Mouse (Mus musculus) kidney, postnatal 10 days (tissue): Measurements from ENCODE around the gene Hemk1.

Experiments
- DNase-seq: peaks from one replicate; pipeline ENCODE4 v3.0.0; 2021; ENCODE audit warnings: mixed read lengths

Gene Hemk1

DNA sequence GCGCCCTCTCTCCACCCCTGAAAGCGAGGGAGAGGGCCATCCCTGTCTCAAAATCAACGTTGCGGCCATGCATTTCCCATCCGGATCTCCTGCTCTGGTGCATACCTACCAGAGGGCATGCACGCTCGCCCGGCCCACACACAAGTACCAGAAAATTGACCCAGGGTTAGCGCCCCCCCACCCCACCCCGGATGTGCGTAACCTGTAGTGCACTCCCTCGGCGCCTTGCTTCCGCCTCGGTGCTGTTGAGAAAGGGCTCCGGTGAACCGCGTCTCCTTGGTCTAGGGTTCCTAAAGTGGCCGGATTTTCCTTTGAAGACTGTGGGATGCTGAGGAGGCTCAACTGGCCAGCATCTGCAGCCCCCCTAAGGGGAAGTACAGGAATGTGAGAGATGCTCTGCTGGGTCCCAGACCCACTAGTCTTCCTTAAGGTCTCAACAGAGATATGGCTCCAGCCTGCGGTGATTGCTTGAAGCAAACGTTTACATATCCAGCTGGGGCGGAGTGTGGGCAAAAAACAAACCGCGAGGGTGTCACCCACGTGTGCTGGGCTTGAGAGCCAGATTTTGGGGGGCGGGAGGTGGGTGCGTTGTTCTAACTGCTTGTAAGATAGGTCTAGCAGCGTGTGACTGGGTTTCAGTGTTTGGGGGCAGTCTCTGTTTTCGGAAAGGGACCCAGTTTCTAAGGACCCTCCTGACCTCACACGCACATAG lies at the start of gene Hemk1:
Gene Hemk1 (minus strand): TSS at position 179 of the 712 bp plus-strand sequence.
- peak; percentile 86 for DNase-seq

DNA sequence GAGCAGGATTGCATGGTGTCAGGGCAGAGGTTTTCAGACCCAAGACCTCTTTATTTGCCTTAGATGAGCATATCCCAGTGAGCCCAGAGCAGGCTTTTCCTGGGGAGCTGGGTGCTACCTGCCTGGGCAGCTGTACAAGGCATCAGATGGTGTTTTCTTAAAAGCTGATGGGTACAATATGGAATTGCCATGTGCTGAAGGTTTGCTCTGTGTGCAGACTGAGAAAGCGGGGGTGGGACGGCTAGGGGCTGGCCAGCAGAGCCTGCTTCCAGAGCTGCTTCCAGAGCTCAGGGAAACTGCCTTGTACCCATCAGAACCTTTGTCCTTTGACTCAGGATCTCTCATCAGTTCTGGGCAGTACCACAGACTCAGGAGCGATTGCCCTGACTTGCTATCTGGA lies 49.6 kb upstream of the Hemk1 start:
- DNase-seq, result no peak

DNA sequence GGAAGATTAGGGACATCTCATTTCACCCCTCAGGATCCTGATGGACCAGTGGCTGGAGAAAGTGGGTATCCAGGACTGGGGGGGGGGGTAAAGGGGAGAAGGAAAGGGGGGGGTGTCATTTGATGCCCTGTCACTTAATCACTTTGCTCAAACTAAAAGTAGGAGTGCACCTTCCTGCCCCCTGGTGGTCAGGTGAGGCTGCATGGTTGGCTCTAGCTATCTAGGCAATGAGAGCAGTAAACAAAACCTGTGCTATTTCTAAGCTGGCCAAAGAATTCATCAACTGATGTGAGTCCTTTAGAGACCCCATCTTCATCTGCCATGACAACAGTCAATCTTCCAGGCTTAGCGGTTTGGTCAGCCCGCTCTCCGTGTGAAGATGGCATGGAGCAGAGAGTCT lies 48.6 kb upstream of the Hemk1 start:
- peak; percentile 68 for DNase-seq

DNA sequence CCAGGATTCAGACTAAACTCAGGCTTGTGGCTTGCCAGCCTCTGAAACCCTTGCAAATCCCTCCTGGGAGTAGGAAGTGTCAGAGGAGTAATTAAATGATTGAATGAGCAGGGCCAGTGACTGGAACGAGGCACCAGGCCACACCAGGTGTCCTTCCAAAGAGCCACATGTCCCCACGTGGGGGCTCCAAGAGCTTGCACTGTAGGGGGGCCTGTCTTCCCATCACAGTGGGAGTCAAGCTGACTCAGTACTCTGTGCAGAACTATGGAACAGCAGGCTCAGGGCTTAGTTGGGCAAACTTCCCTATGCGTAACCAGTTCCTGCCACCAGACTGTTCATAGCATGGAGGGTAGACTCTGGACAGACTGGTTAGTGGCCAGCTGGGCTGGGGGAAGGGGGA lies 46.2 kb upstream of the Hemk1 start:
- DNase-seq, result no peak

DNA sequence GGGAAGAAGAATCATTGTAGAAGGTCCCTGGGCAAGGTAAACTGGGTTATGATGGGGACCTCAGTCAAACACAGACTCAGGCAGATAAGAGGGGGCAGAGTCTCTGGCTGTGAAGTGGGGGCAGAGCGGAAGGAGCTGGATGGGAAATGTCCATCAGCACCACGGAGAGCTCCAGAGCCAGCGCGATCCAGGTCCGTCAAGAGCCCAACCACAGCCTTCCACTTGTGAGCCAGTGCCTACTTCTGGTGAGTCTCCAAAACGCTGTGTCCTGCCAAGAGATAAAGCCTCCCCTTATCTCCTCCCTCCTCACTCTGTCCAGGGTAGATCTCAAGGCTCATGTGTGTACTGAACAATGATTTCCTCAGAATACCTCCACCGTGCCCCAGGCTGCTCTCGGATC lies 43.6 kb upstream of the Hemk1 start:
- DNase-seq, result peak; percentile 75

DNA sequence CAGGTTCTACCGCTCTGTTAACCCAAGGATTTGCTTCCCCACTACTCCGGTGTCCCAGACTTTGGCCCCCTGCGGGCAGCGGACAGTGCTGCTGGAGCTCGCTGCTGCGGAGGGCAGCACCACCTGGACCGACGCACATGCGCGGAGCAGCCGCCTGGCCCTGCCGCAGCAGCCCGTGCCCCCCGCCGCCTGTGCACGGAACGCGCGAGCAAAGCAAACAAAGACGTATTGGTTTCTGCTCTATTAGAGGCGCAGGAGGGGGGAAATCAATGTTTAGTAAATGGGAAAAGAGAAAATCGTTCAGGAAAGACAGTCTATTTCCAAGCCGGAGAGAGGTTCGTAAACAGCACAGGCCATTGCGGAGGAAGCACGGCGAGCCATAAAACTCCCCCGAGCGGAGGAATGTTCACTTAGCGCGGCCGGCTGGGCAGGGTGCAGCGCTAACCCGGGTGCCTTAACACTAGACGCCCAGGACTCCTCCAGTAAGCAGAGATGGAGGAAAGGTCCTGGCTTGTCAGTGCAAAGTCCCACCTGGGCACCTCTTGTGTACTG lies 39.9 kb upstream of the Hemk1 start:
- peak; percentile 49 for DNase-seq

DNA sequence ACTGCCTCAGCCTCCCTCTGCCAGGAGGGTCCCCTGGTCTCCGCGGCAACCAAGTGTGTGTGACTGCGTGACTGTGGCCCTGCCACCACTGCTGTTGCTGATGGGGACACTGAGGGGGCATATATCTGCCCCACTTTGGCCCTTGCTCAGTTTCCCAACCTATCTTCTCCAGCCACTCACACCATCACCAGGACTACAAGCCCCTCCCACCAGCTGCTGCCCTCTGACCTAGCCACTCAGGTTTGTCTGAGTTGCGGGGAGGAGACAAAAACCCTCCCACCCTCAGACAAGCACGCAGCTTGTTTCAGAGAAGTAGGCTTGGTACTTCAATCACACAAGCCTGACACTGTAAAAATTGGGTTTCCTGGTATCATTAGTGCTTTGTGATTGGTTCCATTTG lies 37.3 kb upstream of the Hemk1 start:
- DNase-seq, result no peak

DNA sequence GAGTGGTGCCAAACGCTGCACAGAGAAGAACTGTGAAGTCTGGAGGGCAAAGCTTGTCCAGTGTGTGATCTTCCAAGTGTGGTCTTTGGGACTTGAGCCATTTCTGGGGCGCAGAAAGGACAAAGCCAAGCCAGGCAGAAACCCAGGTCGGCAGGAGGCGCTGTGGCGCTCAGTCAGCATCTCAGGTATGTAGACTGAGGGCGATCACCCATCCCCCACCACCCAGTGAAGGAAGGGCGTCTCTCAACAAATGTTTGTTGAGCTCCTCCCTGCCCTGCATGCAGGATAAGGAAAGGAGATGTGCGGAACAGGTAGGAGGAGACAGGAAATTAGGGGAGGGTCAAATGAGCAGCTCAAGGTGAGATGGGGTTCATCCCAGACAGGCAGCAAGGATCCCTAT lies 36.5 kb upstream of the Hemk1 start:
- peak; percentile 61 for DNase-seq

DNA sequence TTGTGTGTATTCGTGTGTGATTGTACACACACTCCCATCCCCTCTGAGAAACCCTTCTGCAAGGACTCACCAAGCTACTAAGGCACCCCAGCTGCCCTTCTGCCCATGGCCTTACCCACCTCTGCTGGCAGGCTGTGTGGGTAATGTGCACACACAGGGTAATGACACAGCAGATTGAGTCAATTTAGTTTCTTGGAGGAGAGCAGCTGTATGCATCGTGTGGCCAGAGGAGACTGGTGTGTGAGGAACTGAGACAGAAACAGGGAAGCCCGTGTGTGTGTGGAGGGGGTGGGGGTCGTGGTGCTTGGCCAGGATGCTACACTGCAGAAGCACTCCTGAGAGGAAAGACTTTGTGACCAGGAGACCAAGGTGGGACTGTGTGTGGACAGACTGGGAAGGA lies 34.3 kb upstream of the Hemk1 start:
- DNase-seq, result no peak

DNA sequence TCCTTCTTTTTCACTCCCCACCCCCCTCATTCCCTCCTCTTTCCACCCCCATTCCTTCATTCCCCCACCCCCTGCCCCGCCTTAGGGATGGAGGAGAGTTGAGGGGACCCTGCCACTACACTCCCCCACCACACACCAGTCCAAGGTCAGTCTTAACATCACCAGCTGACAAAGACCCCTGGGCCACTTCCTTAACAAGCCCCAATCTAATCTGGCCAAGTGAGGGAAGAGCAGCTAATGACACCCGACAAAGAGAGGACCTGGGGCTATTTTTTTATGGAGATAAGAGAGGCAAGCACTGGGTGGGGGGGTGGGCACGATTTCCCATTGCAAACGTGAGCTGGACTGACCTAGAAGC lies 31.9 kb upstream of the Hemk1 start:
- DNase-seq, result no peak

DNA sequence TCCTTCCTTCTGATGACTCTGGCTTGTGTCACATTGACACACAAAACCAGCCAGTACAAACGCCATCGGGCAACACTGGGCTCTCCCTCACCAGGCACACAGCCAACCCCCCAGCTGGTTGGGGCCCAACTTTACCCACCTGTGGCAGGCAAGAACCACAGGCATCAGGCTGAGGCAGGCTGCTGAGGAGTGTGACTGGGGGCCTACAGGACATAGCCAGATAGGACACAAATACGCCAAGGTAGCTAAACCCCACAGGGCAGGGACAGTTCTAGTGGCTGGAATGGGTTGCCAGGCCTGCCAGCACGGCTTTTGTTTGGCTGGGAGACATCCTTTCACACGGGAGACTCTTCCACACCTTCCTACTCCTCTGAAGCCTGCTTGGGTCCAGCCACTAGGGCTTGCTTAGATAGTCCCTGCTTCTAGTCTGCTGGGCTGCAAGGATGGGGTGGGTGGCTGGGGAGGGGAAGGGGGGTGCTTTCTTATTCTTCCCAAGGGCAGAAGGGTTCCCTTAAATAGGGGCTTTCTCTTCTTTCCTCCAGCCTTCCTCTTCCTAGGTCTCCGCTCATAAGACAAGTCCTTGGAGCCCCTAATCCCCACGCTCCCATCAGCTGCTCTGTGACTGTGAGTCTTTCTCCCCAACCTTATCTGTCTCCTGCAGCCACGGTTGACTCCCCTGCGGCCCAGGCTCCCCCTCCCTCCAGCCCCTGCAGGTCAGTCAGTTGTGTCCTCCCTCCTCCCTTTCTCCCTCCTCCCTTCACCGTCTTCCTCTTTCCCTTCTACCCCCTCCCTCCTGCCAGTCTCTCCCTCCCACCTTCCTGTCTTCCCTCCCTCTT lies 31.3 kb upstream of the Hemk1 start:
- no peak for DNase-seq

DNA sequence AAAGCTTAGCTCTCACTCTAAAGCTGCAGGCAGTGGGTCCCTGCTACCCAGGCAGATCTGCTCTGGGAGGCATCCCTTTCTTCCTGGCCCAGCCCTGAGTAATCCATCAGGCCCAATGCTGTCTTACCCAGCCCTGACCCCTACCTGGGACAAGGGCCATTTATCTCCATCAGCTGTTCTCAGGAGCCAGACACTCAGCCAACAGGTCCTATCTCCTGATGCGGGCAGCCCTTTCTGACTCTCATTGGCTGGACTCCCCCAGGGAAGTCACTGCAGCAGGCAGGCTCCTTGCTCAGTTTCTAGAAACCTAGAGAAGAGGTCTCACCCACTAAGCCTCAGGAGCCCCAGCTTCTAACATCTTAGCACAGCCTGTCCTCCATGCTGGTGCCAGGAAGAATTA lies 30.2 kb upstream of the Hemk1 start:
- no peak for DNase-seq

DNA sequence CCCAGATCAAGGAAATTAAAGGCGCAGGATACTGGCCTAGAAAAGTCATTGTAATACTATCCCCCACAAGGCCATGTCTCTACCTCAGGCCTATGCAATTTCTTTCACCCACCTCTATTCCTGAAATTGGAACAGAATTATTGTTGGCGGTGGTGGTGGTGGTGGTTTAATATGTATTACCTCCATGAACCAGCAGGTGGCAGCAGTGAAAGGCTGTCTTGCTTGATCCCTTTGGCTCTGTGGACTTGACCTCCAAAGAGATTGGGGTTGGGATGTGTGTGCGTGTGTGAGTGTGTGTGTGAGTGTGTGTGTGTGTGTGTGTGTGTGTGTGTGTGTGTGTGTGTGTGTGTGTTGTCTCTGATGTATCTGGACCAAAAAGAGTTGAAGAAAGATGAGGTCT lies 28.5 kb upstream of the Hemk1 start:
- peak; percentile 72 for DNase-seq

DNA sequence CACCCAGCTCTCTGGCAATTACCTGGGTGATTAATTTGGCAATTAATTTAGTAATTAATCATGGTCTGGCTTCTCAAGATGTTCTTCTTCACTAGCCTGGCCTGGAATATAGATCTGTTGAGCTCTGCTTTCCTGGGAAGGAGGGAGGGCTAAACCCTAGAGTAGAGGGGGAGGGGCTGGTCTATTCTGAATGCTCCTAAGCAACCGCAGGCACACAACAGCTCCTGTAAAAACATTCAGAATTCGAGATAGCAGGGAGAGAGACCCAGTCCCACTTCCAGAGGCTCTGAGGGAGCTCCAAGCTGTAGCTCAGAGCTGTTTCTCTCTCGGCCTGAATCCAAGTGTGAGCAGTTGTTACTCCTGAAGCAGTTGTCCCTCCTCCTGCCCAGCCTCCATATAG lies 22.8 kb upstream of the Hemk1 start:
- DNase-seq, result no peak

DNA sequence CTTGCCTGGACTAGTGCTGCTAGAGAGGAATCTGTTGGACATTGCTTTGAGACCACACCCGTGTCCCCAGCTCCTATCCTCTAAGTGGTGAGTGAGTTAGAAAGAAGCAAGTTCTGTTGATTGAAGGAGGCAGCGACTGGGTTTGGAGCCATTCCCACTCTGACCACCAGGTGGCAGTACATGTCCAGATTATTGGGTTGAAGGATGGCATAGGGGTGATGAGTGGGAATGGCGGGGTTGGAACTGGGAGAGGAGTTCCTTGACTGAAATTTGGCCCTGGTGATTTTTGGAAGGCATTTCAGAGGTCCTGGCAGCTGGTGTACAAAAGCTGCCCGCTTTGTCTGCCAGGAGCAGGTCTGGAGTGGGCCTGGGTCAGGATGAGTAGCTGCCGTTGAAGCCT lies 19.5 kb upstream of the Hemk1 start:
- DNase-seq, result peak; percentile 87

DNA sequence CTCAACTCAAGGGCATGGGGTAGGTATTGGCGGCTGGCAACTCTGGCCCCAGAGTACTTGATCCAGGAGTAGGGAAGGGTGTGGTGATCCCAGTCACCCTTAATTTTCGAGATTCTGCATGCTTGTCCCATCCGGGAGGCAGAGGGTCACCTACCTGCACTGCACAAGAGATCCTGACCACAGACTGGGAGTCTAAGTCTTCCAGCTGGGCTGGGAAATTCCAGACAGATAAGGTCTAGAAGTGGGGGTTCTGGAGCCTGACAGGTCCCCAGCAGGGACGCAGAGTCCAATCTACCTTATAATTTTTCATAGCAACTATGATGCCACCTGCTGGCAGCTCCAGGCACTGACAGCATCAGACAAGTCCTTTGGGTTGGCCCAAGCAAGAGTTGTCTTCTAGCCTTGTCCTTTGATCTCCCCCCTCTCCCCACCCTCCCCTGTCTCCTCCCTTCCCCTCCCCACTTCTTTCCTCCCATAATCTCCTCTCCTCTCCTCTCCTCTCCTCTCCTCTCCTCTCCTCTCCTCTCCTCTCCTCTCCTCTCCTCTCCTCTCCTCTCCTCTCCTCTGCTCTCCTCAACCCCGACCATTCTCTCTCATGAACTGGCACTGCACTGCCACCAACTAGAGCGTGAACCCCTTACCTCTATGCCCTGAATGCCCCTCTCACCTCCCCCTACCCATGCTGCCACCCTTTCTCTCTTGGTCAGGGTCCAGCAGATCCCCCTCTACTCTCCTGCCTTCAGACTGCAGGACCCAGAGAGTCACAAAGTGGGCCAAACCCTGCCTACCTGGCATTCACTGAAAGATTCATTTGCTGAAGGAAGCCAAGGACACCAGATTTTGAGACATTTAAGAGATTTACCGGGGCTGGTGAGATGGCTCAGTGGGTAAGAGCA lies 18.0 kb upstream of the Hemk1 start:
- DNase-seq, result peak; percentile 83

DNA sequence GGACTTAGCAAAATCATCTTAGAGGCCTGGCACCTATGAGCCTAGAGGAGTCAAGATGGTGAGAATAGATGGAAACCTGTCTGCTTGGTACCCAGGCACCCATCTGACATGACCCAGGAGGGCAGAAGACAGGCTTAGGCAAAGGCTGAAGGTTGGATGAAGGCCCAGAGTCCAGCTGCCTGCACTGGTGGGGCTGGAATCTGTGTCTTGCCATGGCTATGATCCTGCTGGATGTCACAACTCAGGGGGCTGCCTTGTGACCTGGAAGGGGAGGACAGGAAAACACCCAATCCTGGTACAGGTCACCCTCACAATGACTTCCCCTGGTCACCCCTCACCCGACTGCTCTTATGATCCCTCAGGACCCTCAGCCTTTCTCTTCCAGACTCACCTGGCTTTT lies 16.7 kb upstream of the Hemk1 start:
- DNase-seq, result no peak

DNA sequence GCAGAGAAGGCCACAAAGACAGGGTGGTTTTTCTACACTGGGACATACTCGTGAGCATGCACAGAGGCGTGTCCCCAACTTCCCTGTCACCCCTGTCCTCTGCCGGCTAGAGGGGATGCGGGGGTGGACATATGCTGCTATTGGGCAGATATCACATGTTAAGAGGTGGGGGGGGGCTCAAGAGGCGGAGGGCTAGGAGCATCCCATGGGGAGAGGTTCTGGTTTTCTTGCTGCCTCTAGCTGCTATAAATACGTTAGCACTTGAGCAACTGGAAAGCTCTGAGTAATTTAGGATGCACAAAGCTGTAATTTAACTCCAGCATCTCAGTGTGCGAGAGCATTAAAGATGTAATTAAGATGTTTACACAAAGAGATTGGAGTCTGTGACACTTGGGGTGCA lies 11.2 kb upstream of the Hemk1 start:
- no peak for DNase-seq

DNA sequence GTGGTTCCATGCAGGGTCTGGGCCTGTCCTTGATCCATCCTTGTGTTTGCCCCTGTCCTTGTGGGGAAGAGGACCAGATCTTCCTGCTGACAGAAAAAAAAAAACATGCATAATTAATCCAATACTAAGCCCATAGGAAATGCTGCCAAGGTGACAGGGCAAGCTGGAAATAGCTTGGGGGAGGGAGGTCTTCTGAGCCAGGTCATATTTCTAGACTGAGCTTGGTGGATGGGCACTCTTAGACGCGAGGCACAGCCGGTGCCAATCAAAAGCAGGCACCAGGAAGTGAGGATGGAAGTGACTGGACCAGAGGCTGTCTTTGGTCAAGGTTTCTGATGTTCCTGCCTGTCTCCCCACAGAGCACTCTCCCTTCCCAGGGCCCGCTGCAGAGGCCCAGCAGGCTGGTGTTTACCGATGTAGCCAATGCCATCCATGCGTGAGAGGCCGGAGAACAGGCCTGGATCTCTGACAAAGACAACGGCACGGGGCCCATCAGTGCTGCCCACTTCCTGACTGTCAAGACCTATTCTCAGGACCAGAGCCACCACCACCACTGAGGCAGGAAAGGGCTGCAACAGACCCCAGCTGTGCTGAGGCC lies 9.5 kb upstream of the Hemk1 start:
- no peak for DNase-seq

DNA sequence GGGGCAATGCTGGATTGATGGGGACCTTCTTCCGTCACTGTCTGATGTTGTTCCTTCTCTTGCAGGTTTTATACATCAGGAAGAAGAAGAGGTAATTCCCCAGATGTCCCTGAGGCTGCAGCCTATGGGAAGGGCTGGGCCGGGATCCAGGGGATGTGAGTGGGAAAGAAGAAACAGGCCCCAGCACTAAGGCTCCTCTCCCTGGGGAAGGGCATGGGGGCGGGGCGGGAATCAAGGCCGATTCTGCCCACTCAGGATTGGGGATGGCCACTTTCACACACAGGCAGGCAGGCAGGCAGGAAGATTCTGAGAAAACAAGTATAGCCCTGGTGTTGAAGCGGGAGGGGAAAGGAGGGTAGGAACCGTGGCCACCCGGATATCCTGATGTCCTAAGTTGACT lies 7.9 kb upstream of the Hemk1 start:
- no peak for DNase-seq

DNA sequence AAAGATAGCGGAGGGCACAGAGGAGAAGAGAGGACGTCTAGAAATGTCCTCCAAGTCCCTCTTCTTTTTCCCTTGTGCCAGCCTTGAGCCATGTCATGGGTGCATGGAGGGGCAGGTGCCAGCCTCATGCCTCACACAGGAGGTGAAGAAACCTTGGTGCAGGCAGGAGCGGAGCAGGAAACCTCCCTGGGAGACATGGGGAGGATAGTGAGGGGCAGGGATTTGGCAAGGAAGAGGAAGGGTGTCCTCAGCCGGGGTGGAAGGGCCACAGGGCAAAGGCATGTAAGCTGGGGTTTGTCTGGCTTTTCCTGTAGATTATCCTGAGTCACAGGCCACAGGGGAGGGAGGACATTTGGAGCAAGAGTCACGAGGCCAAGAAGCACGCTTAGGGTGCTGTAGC lies 5.9 kb upstream of the Hemk1 start:
- no peak for DNase-seq

DNA sequence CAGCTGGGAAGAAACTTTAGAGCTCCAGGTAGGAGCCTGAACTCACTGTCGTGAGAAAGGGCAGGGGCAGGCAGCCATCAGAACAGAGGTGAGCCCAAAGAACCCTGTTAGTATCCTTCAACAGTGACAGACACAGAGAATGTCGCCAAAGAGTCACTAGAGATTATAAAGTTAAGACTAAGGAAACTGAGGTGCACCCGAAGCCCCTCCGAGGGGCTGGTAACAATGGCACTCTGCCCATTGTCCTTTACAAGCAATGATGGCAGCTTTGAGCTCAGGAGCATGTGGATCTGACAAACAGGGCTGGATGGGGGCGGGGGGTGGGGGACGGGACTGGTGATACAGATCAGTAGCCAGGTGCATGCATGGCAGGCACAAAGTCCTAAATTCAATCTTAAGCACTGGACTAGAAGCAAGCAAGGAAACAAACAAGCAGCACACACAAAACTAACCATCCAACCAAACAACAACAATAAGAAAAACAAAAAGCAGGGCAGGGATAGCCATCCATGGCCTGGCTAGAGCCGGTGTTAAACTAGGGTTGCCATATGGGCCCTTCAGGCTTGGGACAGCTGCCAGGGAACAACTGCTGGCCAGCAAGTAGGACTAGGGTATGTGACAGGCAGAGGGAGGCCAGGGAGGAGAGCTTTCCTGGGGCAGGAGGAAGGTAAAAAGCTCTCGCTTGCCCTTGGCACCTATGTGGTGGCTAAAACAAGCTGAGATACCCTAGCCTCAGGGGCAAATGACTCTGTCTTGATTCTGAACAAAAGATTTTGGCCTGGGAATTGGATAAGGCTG lies 5.2 kb upstream of the Hemk1 start:
- peak; percentile 40 for DNase-seq
